ENCODE assay signal across 8 mouse cellular contexts in the genomic region with DNA sequence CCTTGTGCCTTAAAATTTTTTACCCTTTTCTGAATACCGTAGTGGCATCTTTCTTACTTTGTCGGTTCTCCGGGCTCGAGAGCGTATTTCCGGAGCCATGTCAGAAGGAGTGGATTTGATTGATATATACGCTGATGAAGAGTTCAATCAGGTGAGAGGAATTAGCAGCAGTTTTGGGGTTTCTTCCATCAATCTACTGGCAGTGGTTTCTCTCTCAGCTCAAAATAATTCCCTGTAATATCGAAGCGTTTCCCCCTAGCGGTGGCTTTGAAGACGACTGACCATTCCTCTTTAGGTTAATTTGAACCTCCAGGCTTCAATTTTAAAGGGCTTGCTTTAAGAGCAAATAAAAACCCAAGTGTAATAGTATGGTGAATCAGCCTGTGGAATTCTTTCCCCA. TPM values are rescaled to one million over a fixed set of nuclear protein-coding genes. Genes with fewer than 3 reads are reported as not detected.
DNase-seq lines count a peak whose midpoint lies in the region; ATAC-seq and TF ChIP-seq lines count a peak whose summit lies in the region.

A gene (minus strand): TSS at position 233 of the 400 bp plus-strand sequence.

- ATAC-seq in frontal cortex, adult (ENCODE audit: low TSS enrichment), result peak; percentile 38; the same call in 1 of the 2 replicates
- ATAC-seq in heart, embryonic 14.5 days (ENCODE audit: insufficient number of reproducible peaks, insufficient read depth, low FRiP score, low read depth), result no peak
- no peak for ATAC-seq in lung, postnatal 0 days

- H3K9me3 ChIP-seq in heart, embryonic 14.5 days (ENCODE audit: control insufficient read depth, low read length), result no peaks in the 10 kb centered on the region
- no peaks in the 10 kb centered on the region for H3K9me3 ChIP-seq in lung, postnatal 0 days (ENCODE audit: low read length)

- H3K4me1 ChIP-seq in embryonic fibroblast, embryonic 13.5 days (ENCODE audit: control insufficient read depth, insufficient read depth, low read length), result peaks cover 7% of the 10 kb centered on the region
- peaks cover 0 to 24% of the 10 kb centered on the region in 2 experiments; a peak in 2 of 4 replicates for H3K4me1 ChIP-seq in heart, embryonic 14.5 days (ENCODE audit: control insufficient read depth in 2 of 2, insufficient read depth in 2 of 2, low read length in 2 of 2)
- peaks cover 8% of the 10 kb centered on the region; the same call in 1 of the 2 replicates for H3K4me1 ChIP-seq in lung, postnatal 0 days (ENCODE audit: insufficient read depth, low read depth, low read length)

- no peak for TF ChIP-seq CTCF in embryonic fibroblast, embryonic 13.5 days (IDR thresholded peaks at IDR 0.05; ENCODE audit: borderline replicate concordance, insufficient read depth, low read length)
- peak; percentile 70 for TF ChIP-seq CTCF in lung, postnatal 0 days (IDR thresholded peaks at IDR 0.05)

- peak within 1 kb of the TSS; percentile 92 for H3K4me3 ChIP-seq in embryonic fibroblast, embryonic 13.5 days (ENCODE audit: insufficient read depth, low read length)
- peak within 1 kb of the TSS; percentile 97 to 99 for H3K4me3 ChIP-seq in heart, embryonic 14.5 days (ENCODE audit: control insufficient read depth in 1 of 2, insufficient read depth in 1 of 2, low read depth in 1 of 2, low read length in 2 of 2)
- H3K4me3 ChIP-seq in lung, postnatal 0 days (ENCODE audit: low read depth, low read length), result peak within 1 kb of the TSS; percentile 94

- peak within 1 kb of the TSS; percentile 98 for H3K9ac ChIP-seq in heart, embryonic 14.5 days (ENCODE audit: low read length)
- H3K9ac ChIP-seq in lung, postnatal 0 days (replicated peaks; ENCODE audit: low read depth), result peak within 1 kb of the TSS; percentile 98

- peaks cover 40% of the 10 kb centered on the region for H3K36me3 ChIP-seq in heart, embryonic 14.5 days (ENCODE audit: control insufficient read depth, insufficient read depth, low read length)
- no peaks in the 10 kb centered on the region; the same call in 1 of the 2 replicates for H3K36me3 ChIP-seq in lung, postnatal 0 days (ENCODE audit: insufficient read depth, low read length)

- TF ChIP-seq POLR2A in embryonic fibroblast, embryonic 13.5 days (IDR thresholded peaks at IDR 0.05; ENCODE audit: low read depth, low read length), result no peak

- TF ChIP-seq EP300 in lung, postnatal 0 days (IDR thresholded peaks at IDR 0.05), result no peak

- peak within 1 kb of the TSS; percentile 84 for H3K4me2 ChIP-seq in heart, embryonic 14.5 days (ENCODE audit: low read length)
- H3K4me2 ChIP-seq in lung, postnatal 0 days (replicated peaks; ENCODE audit: low read depth, low read length), result peak within 1 kb of the TSS; percentile 69

- H3K27me3 ChIP-seq in heart, embryonic 14.5 days (ENCODE audit: control insufficient read depth, insufficient read depth, low read length), result no peaks in the 10 kb centered on the region
- no peaks in the 10 kb centered on the region for H3K27me3 ChIP-seq in lung, postnatal 0 days (replicated peaks; ENCODE audit: insufficient read depth, low read length)

- WGBS in heart, embryonic 14.5 days, result under 1% methylated on average over 11 of the region's 11 CpGs
- under 1% methylated on average over 11 of the region's 11 CpGs for WGBS in lung, postnatal 0 days

- DNase-seq in frontal cortex, postnatal 25 days (ENCODE audit: low spot score in 2 of 2), result no peak
- no peak for DNase-seq in adrenal gland, adult 2 months
- peak; percentile 38 for DNase-seq in layer of hippocampus, adult 9-10 months (ENCODE audit: low spot score)
- peak; percentile 84 for DNase-seq in lung, postnatal 0 days (ENCODE audit: low spot score)
- peak; percentile 49 to 50 for DNase-seq in right cerebral cortex, adult 2 months (ENCODE audit: low spot score in 2 of 2)

- H3K27ac ChIP-seq in embryonic fibroblast, embryonic 13.5 days (ENCODE audit: insufficient read depth, low read length), result peak within 1 kb of the TSS; percentile 99
- peak within 1 kb of the TSS; percentile 97 to 99 for H3K27ac ChIP-seq in heart, embryonic 14.5 days (replicated peaks in 1 of 2; ENCODE audit: control insufficient read depth in 1 of 2, insufficient read depth in 1 of 2, low read depth in 2 of 2, low read length in 2 of 2)
- H3K27ac ChIP-seq in lung, postnatal 0 days (ENCODE audit: low read length), result peak within 1 kb of the TSS; percentile 99

RNA-seq across cellular contexts. Expression of the gene that starts here (rescaled TPM):
- total RNA-seq in adrenal gland, adult 2 months (2021), result 10 to 100 TPM; 68.0 to 76.1 TPM
- polyA plus RNA-seq in adrenal gland, adult 2 months (2012; rRNA removed), result 10.3 and 10.7 TPM in 2 replicates
- polyA plus RNA-seq in embryonic fibroblast, embryonic 13.5 days (2011; ENCODE audit: insufficient read length, low read depth, missing spikeins), result 53.1 and 66.4 TPM in 2 replicates
- 52.2 and 54.0 TPM in 2 replicates for polyA plus RNA-seq in heart, embryonic 14.5 days (2014; fragmentation: Nextera tagmentation; extraction: Ambion mirVana)
- 46.4 and 49.8 TPM in 2 replicates for polyA plus RNA-seq in lung, postnatal 0 days (2015; fragmentation: Nextera tagmentation; extraction: Ambion mirVana)

Comparison
In these comparisons a context has a peak if more than half of its experiments do, and no peak if none do; other contexts are left out.
1. DNase-seq: peak in layer of hippocampus, adult 9-10 months (single experiment), lung, postnatal 0 days (single experiment) and right cerebral cortex, adult 2 months (2 of 2); none in frontal cortex, postnatal 25 days (0 of 2) and adrenal gland, adult 2 months (single experiment).
2. Peak in every context shown above with its lines, with median percentiles within 50 percentile points of each other: H3K27ac ChIP-seq and H3K4me3 ChIP-seq.